Mouse (Mus musculus) erythroblast, embryonic 14.5 days (primary cell): Measurements from ENCODE around the gene Tada3. TPM values are rescaled to one million over a fixed set of nuclear protein-coding genes. Genes with fewer than 3 reads are reported as not detected.

Source experiments
- H3K27me3 ChIP-seq: 2 replicates; pipeline ENCODE4 v1.6.1; 2012; ENCODE audit warnings: inconsistent platforms; ENCODE audit not compliant: control insufficient read depth
- H3K36me3 ChIP-seq: 2 replicates; pipeline ENCODE4 v1.6.1; 2012; ENCODE audit warnings: mild to moderate bottlenecking, inconsistent platforms; ENCODE audit not compliant: control insufficient read depth
- H3K4me1 ChIP-seq: 2 replicates; pipeline ENCODE4 v1.6.1; 2012; ENCODE audit warnings: inconsistent platforms; ENCODE audit not compliant: control insufficient read depth
- H3K4me3 ChIP-seq: replicated peaks from 2 replicates; pipeline ENCODE3; 2012; ENCODE audit warnings: moderate library complexity, mild to moderate bottlenecking, inconsistent platforms
- H3K9me3 ChIP-seq: 2 replicates; pipeline ENCODE4 v1.6.1; 2012; ENCODE audit warnings: low read length, inconsistent platforms, mixed read lengths; ENCODE audit not compliant: control insufficient read depth
- GATA1 ChIP-seq: IDR thresholded peaks from 2 replicates; pipeline ENCODE4 v1.6.1; 2012; ENCODE audit warnings: low read length, inconsistent platforms, mixed read lengths
- TAL1 ChIP-seq: IDR thresholded peaks from 3 replicates; pipeline ENCODE4 v1.6.1; 2012; ENCODE audit warnings: low read length, inconsistent platforms, mixed read lengths
- polyA plus RNA-seq: library from polyadenylated mRNA; stranded (reverse); fragments of >175 nt; gene quantifications from 2 replicates; pipeline ENCODE4 v1.2.3, GENCODE M21; 2012

Tada3 gene
- polyA plus RNA-seq, 1 experiment = 15.1 TPM

DNA sequence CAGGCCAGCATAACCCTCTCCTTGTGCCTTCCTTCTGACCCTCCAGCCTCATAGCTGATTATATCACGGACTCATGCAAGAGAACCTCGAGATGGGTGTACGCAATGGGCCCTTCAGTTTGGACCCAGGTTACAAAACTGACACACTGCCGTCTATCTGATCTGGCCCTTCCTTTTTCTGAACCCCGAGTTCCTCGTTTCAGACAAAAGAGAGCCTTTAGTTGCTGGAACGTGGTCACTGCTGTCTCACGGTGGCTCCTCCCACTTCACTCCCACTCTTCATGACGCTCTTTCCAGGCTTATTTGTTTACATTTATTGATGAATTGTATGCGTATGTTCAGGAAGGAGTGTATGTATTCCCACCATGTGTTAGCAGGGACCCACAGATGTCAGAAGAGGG is 26.0 kb downstream of the Tada3 start:
- peaks cover 2% of the 10 kb centered on the region for H3K27me3 ChIP-seq
- no peak for TF ChIP-seq GATA1
- no peak for TF ChIP-seq TAL1
- no peaks in the 10 kb centered on the region for H3K36me3 ChIP-seq
- H3K9me3 ChIP-seq = no peaks in the 10 kb centered on the region
- no peaks in the 10 kb centered on the region for H3K4me1 ChIP-seq
- no peak overlapping the region for H3K4me3 ChIP-seq

GRCm38 (mm10) chr6:113351161-113351560 is 26.5 kb downstream of the Tada3 start:
- Histone ChIP-seq H3K27me3 (peaks cover 2% of the 10 kb centered on the region), H3K4me3 (no peak overlapping the region), H3K36me3 (no peaks in the 10 kb centered on the region), H3K4me1 (no peaks in the 10 kb centered on the region), H3K9me3 (no peaks in the 10 kb centered on the region)
- TF ChIP-seq TAL1 = no peak
- no peak for TF ChIP-seq GATA1

- H3K36me3 ChIP-seq = no peaks in the 10 kb centered on the region
- no peaks in the 10 kb centered on the region for H3K9me3 ChIP-seq
- no peak overlapping the region for H3K4me3 ChIP-seq
- TF ChIP-seq GATA1 (no peak), TAL1 (no peak)
- peaks cover 2% of the 10 kb centered on the region for H3K27me3 ChIP-seq
- H3K4me1 ChIP-seq = no peaks in the 10 kb centered on the region
Observed at GRCm38 (mm10) chr6:113350538-113350937, 27.1 kb downstream of the Tada3 start.

- Histone ChIP-seq H3K36me3 (no peaks in the 10 kb centered on the region), H3K27me3 (peaks cover 10% of the 10 kb centered on the region), H3K9me3 (no peaks in the 10 kb centered on the region), H3K4me1 (peaks cover 14% of the 10 kb centered on the region), H3K4me3 (no peak overlapping the region)
- TF ChIP-seq TAL1 (no peak), GATA1 (no peak)
Observed at GRCm38 (mm10) chr6:113346897-113347296, 30.8 kb downstream of the Tada3 start.

GRCm38 (mm10) chr6:113344321-113344720 is 33.4 kb downstream of the Tada3 start:
- H3K9me3 ChIP-seq = no peaks in the 10 kb centered on the region
- H3K27me3 ChIP-seq = peaks cover 10% of the 10 kb centered on the region
- TF ChIP-seq TAL1 (no peak), GATA1 (no peak)
- H3K4me1 ChIP-seq = peaks cover 14% of the 10 kb centered on the region
- H3K4me3 ChIP-seq = no peak overlapping the region
- H3K36me3 ChIP-seq = no peaks in the 10 kb centered on the region; the same call in 1 of the 2 replicates

DNA sequence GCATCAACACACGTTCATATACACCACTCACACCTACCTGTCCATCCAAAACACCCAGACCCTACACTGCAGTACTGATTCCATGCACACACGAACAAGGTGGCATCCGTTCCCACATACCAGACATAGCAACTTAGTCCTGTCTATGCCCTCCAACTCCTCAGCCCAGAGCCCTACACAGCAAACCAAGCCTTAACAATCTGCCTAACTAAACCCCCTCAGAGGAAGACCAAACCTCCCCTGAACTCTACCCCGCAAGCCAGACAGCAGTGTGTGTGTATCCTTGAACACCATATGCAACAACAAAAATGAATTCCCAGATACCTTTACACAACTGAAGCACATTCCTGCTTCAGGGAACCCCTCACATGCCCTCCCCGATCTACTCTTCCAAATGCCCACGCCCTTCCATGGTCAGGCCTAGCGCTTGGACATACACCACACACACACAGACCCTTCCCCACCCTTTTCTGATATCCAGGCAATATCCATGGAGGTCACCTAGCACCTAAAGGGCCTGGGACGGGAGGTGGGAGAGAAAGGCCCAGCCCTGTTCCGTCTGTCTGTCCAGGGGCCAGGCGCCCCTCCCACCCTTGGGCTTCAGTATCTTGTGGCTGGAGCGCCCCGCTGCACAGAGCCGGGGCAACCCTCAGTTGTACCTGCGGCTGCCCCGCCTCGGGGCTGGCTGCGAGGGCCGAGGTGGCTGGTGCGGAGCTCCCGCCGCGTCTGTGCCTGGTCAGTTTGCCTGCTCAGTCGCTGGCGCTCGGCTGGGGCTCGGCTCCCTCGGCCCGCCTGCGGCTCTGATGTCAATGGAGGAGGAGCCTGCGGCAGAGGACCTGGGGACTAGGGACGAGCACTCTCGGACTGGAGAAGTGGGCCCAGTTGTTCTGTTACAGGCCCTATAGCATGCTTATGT is 34.2 kb downstream of the Tada3 start, which contains the start of gene Camk1:
Gene Camk1, minus strand, starts transcription at position 808 of the 916 bp plus-strand sequence.
- Histone ChIP-seq H3K9me3 (no peaks in the 10 kb centered on the region), H3K36me3 (no peaks in the 10 kb centered on the region; the same call in 1 of the 2 replicates), H3K4me3 (peak within 1 kb of the TSS; percentile 59), H3K4me1 (peaks cover 14% of the 10 kb centered on the region), H3K27me3 (peaks cover 10% of the 10 kb centered on the region)
- TF ChIP-seq TAL1 = no peak
- TF ChIP-seq GATA1 = no peak

DNA sequence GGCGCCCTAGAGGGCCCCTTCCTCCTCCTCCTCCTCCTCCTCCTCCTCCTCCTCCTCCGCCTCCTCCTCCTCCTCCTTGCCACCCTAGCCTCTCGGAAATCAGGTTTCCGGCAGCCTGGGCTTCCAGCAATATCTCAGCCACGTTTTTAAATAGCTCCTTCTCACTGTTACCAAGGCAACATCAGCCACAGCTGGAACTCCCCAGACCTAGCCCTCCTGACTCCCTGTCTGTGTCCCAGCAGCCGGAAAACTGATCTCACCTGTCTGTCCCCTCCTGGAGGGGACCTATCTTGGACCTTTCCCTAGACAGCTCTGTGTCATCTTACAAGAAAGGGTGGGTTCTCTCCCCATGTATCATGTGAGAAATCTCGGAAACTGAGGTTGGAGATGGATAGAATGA is 35.4 kb downstream of the Tada3 start:
- H3K36me3 ChIP-seq = peaks cover 3% of the 10 kb centered on the region; the same call in 1 of the 2 replicates
- no peak overlapping the region for H3K4me3 ChIP-seq
- H3K4me1 ChIP-seq = peaks cover 14% of the 10 kb centered on the region
- H3K27me3 ChIP-seq = peaks cover 10% of the 10 kb centered on the region
- H3K9me3 ChIP-seq = no peaks in the 10 kb centered on the region
- TF ChIP-seq GATA1 = no peak
- TF ChIP-seq TAL1 = no peak

GRCm38 (mm10) chr6:113341574-113341973 is 36.1 kb downstream of the Tada3 start:
- Histone ChIP-seq H3K9me3 (no peaks in the 10 kb centered on the region), H3K36me3 (peaks cover 5% of the 10 kb centered on the region; the same call in 1 of the 2 replicates), H3K4me3 (no peak overlapping the region), H3K27me3 (peaks cover 10% of the 10 kb centered on the region), H3K4me1 (peaks cover 17% of the 10 kb centered on the region)
- no peak for TF ChIP-seq TAL1
- TF ChIP-seq GATA1 = no peak

- H3K9me3 ChIP-seq = no peaks in the 10 kb centered on the region
- H3K4me3 ChIP-seq = no peak overlapping the region
- H3K36me3 ChIP-seq = peaks cover 40% of the 10 kb centered on the region
- TF ChIP-seq TAL1 (no peak), GATA1 (no peak)
- H3K27me3 ChIP-seq = no peaks in the 10 kb centered on the region
- H3K4me1 ChIP-seq = peaks cover 4% of the 10 kb centered on the region
Observed at GRCm38 (mm10) chr6:113336852-113337620, 40.6 kb downstream of the Tada3 start.
